In the genomic region with DNA sequence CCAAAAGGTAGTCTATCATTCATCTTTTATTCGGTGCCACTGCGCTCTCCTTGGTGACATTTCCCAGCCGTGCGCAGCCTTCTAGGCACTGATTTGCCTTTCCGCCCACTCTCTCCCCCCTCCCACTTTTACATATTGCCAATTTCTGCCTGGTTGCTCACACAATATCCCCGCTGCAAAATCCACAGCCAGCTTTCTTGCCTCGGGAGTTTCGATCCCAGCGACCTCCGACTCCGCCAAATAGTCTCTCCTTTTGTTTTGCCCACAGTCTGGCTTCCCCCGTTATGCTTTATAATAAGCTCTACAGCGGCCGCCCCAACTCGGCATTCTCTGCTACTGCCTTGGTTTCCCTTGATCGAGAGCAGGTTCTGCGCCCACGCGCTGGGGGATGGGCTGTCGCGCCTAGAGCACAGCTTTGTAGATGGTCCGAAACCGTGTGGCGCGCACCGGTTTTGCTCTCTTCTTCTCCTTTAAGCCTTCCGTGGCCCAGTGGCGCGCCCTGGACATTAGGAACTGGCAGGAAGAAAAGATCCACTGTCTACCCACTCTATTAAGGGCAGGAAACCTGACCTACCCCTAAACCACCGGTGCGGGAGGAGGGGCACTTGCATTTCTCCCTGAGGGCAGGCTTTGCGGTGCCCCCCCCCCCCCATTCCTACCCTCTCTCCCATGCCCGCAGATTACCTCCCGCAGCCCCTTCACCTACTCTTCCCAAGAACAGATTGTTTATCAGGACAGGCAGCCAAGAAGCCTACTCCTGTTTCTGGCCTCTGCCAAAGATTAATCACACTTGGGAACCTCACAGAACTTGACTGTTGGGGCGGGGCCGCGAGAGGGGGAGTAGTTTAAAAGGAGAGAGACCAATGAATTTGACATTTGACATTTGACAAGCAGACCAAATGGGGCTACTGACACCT, we compare ENCODE assay signal across 8 mouse cellular contexts. TPM values are rescaled to one million over a fixed set of nuclear protein-coding genes. Genes with fewer than 3 reads are reported as not detected.
A peak's percentile ranks its signal among the peaks of the same experiment; 100 is the strongest.
DNase-seq lines count a peak whose midpoint lies in the region; ATAC-seq lines count a peak whose summit lies in the region.

No protein-coding gene starts in this region.

- ATAC-seq in intestine, embryonic 14.5 days (replicated peaks; ENCODE audit: low FRiP score, low TSS enrichment, low read depth), result no peak
- no peak for ATAC-seq in midbrain, embryonic 16.5 days

- H3K4me1 ChIP-seq in intestine, embryonic 14.5 days (replicated peaks; ENCODE audit: control insufficient read depth, insufficient read depth, low read length), result peaks cover 88% of the 10 kb centered on the region
- peaks cover 89% of the 10 kb centered on the region for H3K4me1 ChIP-seq in midbrain, embryonic 16.5 days (ENCODE audit: control insufficient read depth, insufficient read depth, low read length)

- 4% methylated on average over 37 of the region's 37 CpGs for WGBS in intestine, embryonic 14.5 days
- under 1% methylated on average over 34 of the region's 37 CpGs for WGBS in midbrain, embryonic 16.5 days

- H3K4me2 ChIP-seq in intestine, embryonic 14.5 days (ENCODE audit: low read length), result peak overlapping the region; percentile 66
- H3K4me2 ChIP-seq in midbrain, embryonic 16.5 days (ENCODE audit: low read length), result peak overlapping the region; percentile 70

- H3K4me3 ChIP-seq in intestine, embryonic 14.5 days (ENCODE audit: low read depth, low read length), result peak overlapping the region; percentile 23
- H3K4me3 ChIP-seq in midbrain, embryonic 16.5 days (ENCODE audit: low read depth, low read length), result peak overlapping the region; percentile 26

- no peaks in the 10 kb centered on the region for H3K36me3 ChIP-seq in intestine, embryonic 14.5 days (ENCODE audit: control insufficient read depth, insufficient read depth, low read length)
- H3K36me3 ChIP-seq in midbrain, embryonic 16.5 days (ENCODE audit: control insufficient read depth, insufficient read depth, low read length), result no peaks in the 10 kb centered on the region

- H3K9ac ChIP-seq in intestine, embryonic 14.5 days (ENCODE audit: low read length), result peak overlapping the region; percentile 31
- H3K9ac ChIP-seq in midbrain, embryonic 16.5 days (ENCODE audit: low read depth, low read length), result peak overlapping the region; percentile 55

- no peaks in the 10 kb centered on the region for H3K9me3 ChIP-seq in intestine, embryonic 14.5 days (ENCODE audit: control insufficient read depth, low read length)
- no peaks in the 10 kb centered on the region for H3K9me3 ChIP-seq in midbrain, embryonic 16.5 days (replicated peaks; ENCODE audit: control insufficient read depth, low read length, poor library complexity, severe bottlenecking)

- peak overlapping the region; percentile 97 for H3K27ac ChIP-seq in intestine, embryonic 14.5 days (ENCODE audit: low read depth)
- peak overlapping the region; percentile 97 for H3K27ac ChIP-seq in midbrain, embryonic 16.5 days (ENCODE audit: low read length)

- H3K27me3 ChIP-seq in intestine, embryonic 14.5 days (replicated peaks; ENCODE audit: control insufficient read depth, insufficient read depth, low read length), result no peaks in the 10 kb centered on the region
- H3K27me3 ChIP-seq in midbrain, embryonic 16.5 days (ENCODE audit: control insufficient read depth, insufficient read depth, low read depth, low read length), result no peaks in the 10 kb centered on the region

- intact Hi-C loops in gastrocnemius, postnatal 14 days (cut with DNase I; ENCODE audit: low total_unique reads), result no loop called here

- DNase-seq in frontal cortex, postnatal 10 days (ENCODE audit: low spot score in 2 of 2), result peak; percentile 67 to 74
- no peak for DNase-seq in frontal cortex, postnatal 25 days (ENCODE audit: low spot score in 2 of 2)
- DNase-seq in cerebellum, adult 9-10 months, result peak; percentile 92
- DNase-seq in gastrocnemius, postnatal 14 days, result peak; percentile 89
- DNase-seq in intestine, embryonic 14.5 days (ENCODE audit: low spot score), result peak; percentile 78
- peak; percentile 82 for DNase-seq in liver
- DNase-seq in spleen, postnatal 4 days (ENCODE audit: low spot score in 2 of 2), result peak; percentile 76 to 82

RNA-seq across cellular contexts. Expression of gene Irf2bpl, which starts 7.4 kb away (rescaled TPM):
- total RNA-seq in gastrocnemius, postnatal 14 days (2021), result 10 to 100 TPM; 41.8 to 42.8 TPM
- 16.3 and 18.4 TPM in 2 replicates for polyA plus RNA-seq in intestine, embryonic 14.5 days (2014; fragmentation: Nextera tagmentation; extraction: Ambion mirVana)
- polyA plus RNA-seq in midbrain, embryonic 16.5 days (2015; fragmentation: Nextera tagmentation; extraction: Ambion mirVana), result 69.3 and 76.9 TPM in 2 replicates

RNA-seq across cellular contexts. Expression of gene Cipc, which starts 54.8 kb away (rescaled TPM):
- total RNA-seq in gastrocnemius, postnatal 14 days (2021), result 10 to 100 TPM; 20.2 to 20.3 TPM
- polyA plus RNA-seq in intestine, embryonic 14.5 days (2014; fragmentation: Nextera tagmentation; extraction: Ambion mirVana), result 16.3 and 16.9 TPM in 2 replicates
- 56.6 and 57.8 TPM in 2 replicates for polyA plus RNA-seq in midbrain, embryonic 16.5 days (2015; fragmentation: Nextera tagmentation; extraction: Ambion mirVana)

Comparison
In these comparisons a context has a peak if more than half of its experiments do, and no peak if none do; other contexts are left out.
1. DNase-seq: peak in frontal cortex, postnatal 10 days (2 of 2), cerebellum, adult 9-10 months (single experiment), gastrocnemius, postnatal 14 days (single experiment), intestine, embryonic 14.5 days (single experiment), liver (single experiment) and spleen, postnatal 4 days (2 of 2); none in frontal cortex, postnatal 25 days (0 of 2).